Mouse (Mus musculus) ES-Bruce4 (cell line): Measurements from ENCODE around the gene Man1a2. TPM values are rescaled to one million over a fixed set of nuclear protein-coding genes. Genes with fewer than 3 reads are reported as not detected.

Source experiments
- H3K27ac ChIP-seq: 2 replicates; pipeline ENCODE4 v1.5.1; 2012; ENCODE audit warnings: low read length, inconsistent platforms; ENCODE audit not compliant: insufficient read depth
- H3K27me3 ChIP-seq: 2 replicates; pipeline ENCODE4 v1.6.1; 2012; ENCODE audit warnings: mild to moderate bottlenecking, low read length, inconsistent platforms; ENCODE audit not compliant: control insufficient read depth, poor library complexity, insufficient read depth, severe bottlenecking
- H3K36me3 ChIP-seq: 2 replicates; pipeline ENCODE4 v1.6.1; 2012; ENCODE audit warnings: inconsistent platforms, mild to moderate bottlenecking, low read length, moderate library complexity; ENCODE audit not compliant: control insufficient read depth, poor library complexity, insufficient read depth, severe bottlenecking
- H3K4me1 ChIP-seq: one replicate; pipeline ENCODE4 v1.8.1; 2011; ENCODE audit warnings: low read length; ENCODE audit not compliant: control insufficient read depth, insufficient read depth
- H3K4me3 ChIP-seq: 2 replicates; pipeline ENCODE4 v1.5.1; 2011; ENCODE audit warnings: low read depth, mild to moderate bottlenecking, low read length
- H3K9ac ChIP-seq: 2 replicates; pipeline ENCODE4 v1.6.1; 2012; ENCODE audit warnings: low read depth, mild to moderate bottlenecking, inconsistent platforms; ENCODE audit not compliant: poor library complexity, severe bottlenecking
- H3K9me3 ChIP-seq: replicated peaks from 2 replicates; pipeline ENCODE4 v1.6.1; 2012; ENCODE audit warnings: mild to moderate bottlenecking, low read length, inconsistent platforms; ENCODE audit not compliant: control insufficient read depth, poor library complexity, insufficient read depth, severe bottlenecking
- CTCF ChIP-seq: IDR thresholded peaks from one replicate; pipeline ENCODE4 v1.8.1; 2011; ENCODE audit warnings: low read depth, low read length
- EP300 ChIP-seq: IDR thresholded peaks from 2 replicates; pipeline ENCODE4 v1.6.1; 2011; ENCODE audit warnings: low read depth, low read length; ENCODE audit not compliant: insufficient read depth
- POLR2A ChIP-seq: IDR thresholded peaks from one replicate; pipeline ENCODE4 v1.8.1; 2011; ENCODE audit warnings: low read length; ENCODE audit not compliant: insufficient read depth
- polyA plus RNA-seq: library from polyadenylated mRNA; stranded (reverse); fragments of >200 nt; gene quantifications from 2 replicates; pipeline ENCODE4 v1.2.4, GENCODE M21; 2011; ENCODE audit warnings: low read depth; ENCODE audit not compliant: missing spikeins, insufficient read depth, insufficient read length

The Man1a2 gene
- polyA plus RNA-seq, 1 experiment = 61.3 TPM

DNA sequence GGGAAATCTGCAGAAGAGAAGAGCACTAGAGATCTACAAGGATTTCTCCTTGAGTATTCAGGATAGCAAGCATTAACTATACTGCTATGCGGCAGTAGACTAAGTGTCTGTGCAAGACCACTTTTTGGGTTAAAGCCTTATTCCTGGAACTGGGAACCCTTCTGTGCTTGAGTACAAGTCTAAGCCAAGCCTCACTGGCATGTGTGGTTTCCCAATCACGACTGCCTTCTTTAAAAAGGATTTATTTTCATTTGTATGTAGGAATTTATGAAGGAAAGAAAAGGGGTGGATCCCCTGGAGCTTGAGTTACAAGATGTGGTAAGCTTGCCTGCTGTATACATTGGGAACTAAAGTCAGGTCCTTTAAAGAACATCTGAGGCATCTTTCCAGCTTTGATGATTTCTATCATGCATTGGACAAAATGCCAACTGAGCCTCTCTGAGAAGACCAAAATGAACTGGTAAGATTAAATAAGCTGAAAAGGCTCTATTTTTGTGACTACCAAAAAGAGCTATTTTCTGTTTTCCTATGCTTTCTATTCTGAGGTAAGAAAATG is 86.0 kb downstream of the Man1a2 start:
- Histone ChIP-seq H3K9ac (no peak overlapping the region), H3K27ac (no peak overlapping the region), H3K27me3 (no peaks in the 10 kb centered on the region), H3K4me1 (no peaks in the 10 kb centered on the region), H3K36me3 (no peaks in the 10 kb centered on the region), H3K9me3 (no peaks in the 10 kb centered on the region), H3K4me3 (no peak overlapping the region)
- no peak for TF ChIP-seq EP300
- TF ChIP-seq CTCF = no peak
- TF ChIP-seq POLR2A = no peak

- H3K9ac ChIP-seq = no peak overlapping the region
- no peak for TF ChIP-seq CTCF
- no peak for TF ChIP-seq EP300
- no peak for TF ChIP-seq POLR2A
- no peaks in the 10 kb centered on the region for H3K9me3 ChIP-seq
- H3K27ac ChIP-seq = no peak overlapping the region
- no peak overlapping the region for H3K4me3 ChIP-seq
- H3K27me3 ChIP-seq = no peaks in the 10 kb centered on the region
- H3K36me3 ChIP-seq = no peaks in the 10 kb centered on the region; the same call in 1 of the 2 replicates
- no peaks in the 10 kb centered on the region for H3K4me1 ChIP-seq
These were observed 94.2 kb downstream of the Man1a2 start for GRCm38 (mm10) chr3:100591053-100591452.

GRCm38 (mm10) chr3:100582721-100583355 is 102.5 kb downstream of the Man1a2 start:
- Histone ChIP-seq H3K9me3 (peaks cover 3% of the 10 kb centered on the region; the same call in 1 of the 2 replicates), H3K4me3 (no peak overlapping the region), H3K4me1 (no peaks in the 10 kb centered on the region), H3K27me3 (no peaks in the 10 kb centered on the region), H3K9ac (no peak overlapping the region), H3K27ac (no peak overlapping the region), H3K36me3 (no peaks in the 10 kb centered on the region; the same call in 1 of the 2 replicates)
- TF ChIP-seq EP300 = no peak
- no peak for TF ChIP-seq POLR2A

GRCm38 (mm10) chr3:100572571-100573183 is 112.6 kb downstream of the Man1a2 start:
- Histone ChIP-seq H3K36me3 (no peaks in the 10 kb centered on the region; the same call in 1 of the 2 replicates), H3K9me3 (no peaks in the 10 kb centered on the region), H3K4me3 (no peak overlapping the region), H3K9ac (no peak overlapping the region), H3K4me1 (no peaks in the 10 kb centered on the region), H3K27me3 (no peaks in the 10 kb centered on the region), H3K27ac (no peak overlapping the region)
- TF ChIP-seq EP300 = no peak
- TF ChIP-seq POLR2A = no peak
- TF ChIP-seq CTCF = no peak

GRCm38 (mm10) chr3:100568443-100569390 is 116.6 kb downstream of the Man1a2 start:
- H3K27ac ChIP-seq = no peak overlapping the region
- H3K9ac ChIP-seq = no peak overlapping the region
- no peaks in the 10 kb centered on the region for H3K36me3 ChIP-seq
- no peak for TF ChIP-seq EP300
- H3K9me3 ChIP-seq = no peaks in the 10 kb centered on the region
- H3K27me3 ChIP-seq = no peaks in the 10 kb centered on the region
- H3K4me1 ChIP-seq = no peaks in the 10 kb centered on the region
- H3K4me3 ChIP-seq = no peak overlapping the region
